Mouse (Mus musculus) frontal cortex, postnatal 14 days (tissue): ENCODE data around the gene Chpf2.
A peak's percentile ranks its signal among the peaks of the same experiment; 100 is the strongest.

ENCODE experiments used
- DNase-seq, 2 experiments: peaks; one replicate each; pipeline ENCODE4 v3.0.0; 2022; ENCODE audit warnings: low spot score in 2 of 2

Chpf2 gene

DNA sequence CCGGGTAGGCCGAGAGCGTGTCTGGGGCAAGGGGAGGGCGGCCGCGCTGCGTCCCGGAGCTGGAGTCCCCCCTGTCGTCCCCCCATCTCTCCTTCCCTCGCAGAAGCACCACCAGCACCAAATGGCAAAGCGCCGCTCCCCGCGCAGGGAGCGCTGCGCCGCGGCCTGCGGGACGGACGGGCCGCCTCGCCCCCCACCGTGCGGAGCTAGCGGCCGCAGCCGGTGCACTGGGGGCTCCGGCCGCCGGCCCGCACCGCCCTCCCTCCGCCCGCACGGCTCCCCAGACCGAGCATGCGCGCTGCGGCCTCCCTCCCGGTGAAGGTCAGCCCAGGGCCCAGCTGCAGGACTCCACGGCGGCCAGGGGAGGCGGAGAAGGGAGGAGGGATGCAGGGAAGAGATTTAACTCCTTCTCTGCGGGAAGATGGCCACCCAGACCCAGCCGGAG is 18.1 kb downstream of the Chpf2 start:
- DNase-seq = no peak

- no peak for DNase-seq
Observed at GRCm38 (mm10) chr5:24605321-24605979, 18.9 kb downstream of the Chpf2 start.

GRCm38 (mm10) chr5:24605980-24606665 is 19.6 kb downstream of the Chpf2 start:
- DNase-seq = no peak

DNA sequence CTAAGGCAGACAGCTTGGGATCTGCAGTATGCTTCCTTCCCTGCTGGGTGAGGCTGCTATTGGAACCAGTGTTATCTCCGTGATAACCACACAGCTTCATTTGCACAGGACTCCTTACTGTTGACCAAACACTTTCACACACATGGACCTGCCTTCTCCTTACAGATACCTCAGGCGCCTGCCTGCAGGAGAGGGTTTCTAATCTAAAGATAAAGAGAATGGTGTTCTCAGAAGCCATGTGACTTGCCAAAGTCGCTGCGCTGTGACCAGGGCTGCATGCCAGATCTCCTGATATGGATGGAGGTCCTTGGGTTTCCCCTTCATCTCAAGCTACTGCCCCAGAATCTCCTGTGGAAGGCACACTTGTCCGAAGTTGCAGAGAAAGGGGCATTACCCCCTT is 22.8 kb downstream of the Chpf2 start:
- DNase-seq = no peak

- DNase-seq = no peak
Observed at GRCm38 (mm10) chr5:24611366-24612301, 25.1 kb downstream of the Chpf2 start.

DNA sequence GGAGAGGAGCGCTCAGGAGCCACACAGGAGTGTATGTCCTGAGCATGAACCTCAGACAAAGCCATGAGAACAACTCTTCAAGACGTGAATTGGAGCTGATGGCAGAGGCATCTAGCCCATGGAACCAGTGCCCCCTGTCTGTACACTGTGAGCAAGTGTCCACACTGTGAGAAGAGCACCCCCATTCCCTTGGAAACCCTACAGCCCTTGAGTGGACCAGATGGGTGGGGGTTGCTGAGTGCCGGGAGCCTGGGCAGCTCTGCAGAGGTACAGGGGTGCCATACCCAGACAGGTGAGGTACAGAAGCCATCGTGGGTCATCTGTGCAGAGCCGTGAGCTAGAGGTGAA is 25.7 kb downstream of the Chpf2 start:
- DNase-seq = no peak

DNA sequence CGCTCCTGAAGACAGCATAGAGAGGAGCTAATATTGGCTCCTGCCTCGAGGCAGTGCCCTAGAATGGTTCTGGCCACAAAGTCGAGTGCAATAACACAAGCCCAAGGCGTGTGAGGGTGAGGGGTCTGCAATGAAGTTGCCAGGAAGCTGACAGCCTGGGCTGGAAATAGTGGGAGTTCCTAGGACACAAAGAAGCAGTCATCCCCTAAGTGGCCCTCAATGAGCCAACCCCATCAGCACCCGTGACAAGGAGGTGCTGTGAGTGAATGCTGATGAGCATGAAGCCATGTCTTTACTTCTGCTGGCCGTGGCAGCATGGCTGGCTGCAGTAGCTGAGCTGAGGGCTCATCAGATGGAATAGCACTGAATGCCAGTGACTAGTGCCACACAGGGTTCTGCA is 28.6 kb downstream of the Chpf2 start:
- DNase-seq = no peak

DNA sequence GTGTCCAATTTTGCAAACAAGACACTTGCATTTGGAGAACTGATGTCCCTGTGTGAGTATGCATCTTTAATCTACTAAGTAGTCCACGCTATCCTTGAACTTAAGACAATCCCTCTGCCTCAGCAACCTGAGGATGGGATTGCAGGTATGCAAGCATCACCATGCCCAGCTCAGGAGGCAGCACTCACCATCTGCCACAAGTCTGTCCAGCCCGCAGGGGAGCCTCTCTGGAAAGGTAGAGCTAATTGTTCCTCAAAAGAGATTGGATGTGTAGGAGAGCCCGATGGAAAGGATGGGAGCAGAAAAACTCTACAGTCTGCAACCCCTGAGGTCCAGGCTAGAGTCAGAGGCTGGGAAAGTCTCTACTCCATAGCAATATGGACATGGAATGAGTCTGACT is 32.4 kb downstream of the Chpf2 start:
- DNase-seq = no peak

GRCm38 (mm10) chr5:24620116-24620515 is 33.6 kb downstream of the Chpf2 start:
- DNase-seq = no peak

DNA sequence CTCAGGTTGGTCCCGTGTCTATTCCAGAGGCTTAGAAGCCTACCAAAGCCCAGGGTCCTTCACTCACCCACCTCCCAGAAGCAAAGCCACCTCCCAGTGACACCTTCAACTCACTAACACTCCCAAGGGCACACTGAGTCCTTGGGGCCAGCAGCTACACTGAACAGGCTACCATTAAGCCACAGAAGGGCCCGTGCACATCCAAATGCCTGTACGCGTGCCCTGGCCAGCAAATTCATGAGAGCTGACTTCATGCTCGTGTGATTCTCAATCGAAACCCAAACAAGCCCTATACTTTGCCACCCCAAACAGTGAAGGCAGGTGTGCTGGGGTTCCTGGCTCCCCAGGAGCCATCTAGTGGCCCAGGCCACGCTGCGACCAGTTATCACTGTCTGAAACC is 34.1 kb downstream of the Chpf2 start:
- no peak for DNase-seq

- DNase-seq = no peak
Observed at GRCm38 (mm10) chr5:24622386-24623040, 36.0 kb downstream of the Chpf2 start.

GRCm38 (mm10) chr5:24623041-24623985 is 36.8 kb downstream of the Chpf2 start:
- DNase-seq = no peak

DNA sequence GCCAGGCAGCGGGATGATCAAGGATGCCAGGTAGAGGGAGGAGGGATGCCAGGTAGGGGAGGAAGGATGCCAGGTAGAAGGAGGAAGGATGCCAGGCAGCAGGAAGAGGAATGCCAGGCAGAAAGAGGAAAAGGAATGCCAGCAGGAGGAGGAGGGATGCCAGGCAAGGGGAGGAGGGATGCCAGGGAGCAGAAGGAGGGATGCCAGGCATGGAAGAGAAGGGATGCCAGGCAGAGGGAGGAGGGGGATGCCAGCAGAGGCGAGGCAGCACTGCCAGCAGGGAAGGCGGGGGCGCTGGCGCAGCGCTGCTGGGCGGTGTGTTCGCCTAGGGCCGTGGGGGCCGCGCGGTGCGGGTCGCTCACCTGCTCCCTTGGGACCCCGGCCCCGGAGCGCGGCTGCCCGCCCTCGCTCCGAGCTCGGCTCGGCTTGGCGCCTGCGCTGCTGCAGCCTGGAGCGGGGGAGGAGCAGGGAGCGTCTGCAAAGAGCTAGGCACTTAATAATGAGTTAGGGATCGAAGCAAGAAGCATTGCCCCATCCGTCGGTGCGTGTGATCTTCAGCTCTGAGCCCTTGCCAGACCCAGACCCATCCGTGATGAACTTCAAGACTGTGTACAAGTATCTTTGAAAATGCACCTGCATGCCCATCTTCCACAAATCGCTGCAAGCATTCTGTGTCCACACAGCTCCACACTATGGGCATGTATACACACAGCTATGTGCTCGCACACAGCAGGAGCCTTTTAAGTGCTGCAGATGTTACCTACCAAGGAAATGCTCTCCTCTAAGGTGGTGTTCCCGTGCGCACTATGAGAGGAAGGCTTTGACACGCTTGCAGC is 37.7 kb downstream of the Chpf2 start, which contains the start of gene Smarcd3:
Smarcd3 (minus strand) TSS at position 426 of the 836 bp plus-strand sequence.
- DNase-seq = peak; percentile 62 to 67

DNA sequence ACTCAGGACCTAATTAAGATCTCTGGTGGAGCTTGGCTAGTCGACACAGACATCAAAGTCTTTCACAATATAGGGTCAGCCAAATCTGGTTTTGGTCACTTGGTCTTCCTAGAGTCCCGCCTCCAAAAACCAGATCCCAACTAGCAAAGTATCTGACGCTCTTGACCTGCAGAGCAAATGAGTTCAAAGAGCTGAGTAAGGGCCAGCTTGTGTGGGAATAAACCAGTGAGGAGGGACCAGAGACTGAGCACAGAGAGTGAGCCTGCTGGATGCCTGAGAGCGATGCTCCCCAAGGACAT is 38.2 kb downstream of the Chpf2 start:
- no peak for DNase-seq

GRCm38 (mm10) chr5:24629712-24630111 is 43.2 kb downstream of the Chpf2 start:
- DNase-seq = no peak

DNA sequence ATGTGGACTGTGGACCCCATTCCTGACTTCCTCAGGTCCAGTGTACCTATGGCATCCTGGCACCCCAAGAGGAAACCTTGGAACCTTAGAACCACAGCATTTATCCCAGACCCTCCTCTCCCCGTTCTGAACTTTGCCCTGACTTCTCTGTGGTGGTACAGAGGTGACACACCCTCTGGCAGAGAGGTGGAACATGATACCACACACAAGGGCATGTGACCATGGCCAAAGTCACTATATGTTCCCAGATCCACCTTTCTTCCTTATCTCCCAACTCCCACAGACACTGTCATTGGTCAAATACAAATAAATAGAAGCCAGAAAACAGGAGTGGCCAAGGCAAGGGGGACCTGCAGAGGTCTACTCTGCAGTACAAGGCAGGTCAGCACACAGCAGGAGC is 48.6 kb downstream of the Chpf2 start:
- DNase-seq = no peak

GRCm38 (mm10) chr5:24635526-24636141 is 49.1 kb downstream of the Chpf2 start:
- no peak for DNase-seq

- DNase-seq = no peak
Observed at GRCm38 (mm10) chr5:24636987-24637386, 50.4 kb downstream of the Chpf2 start.

- no peak for DNase-seq
Observed at GRCm38 (mm10) chr5:24638131-24638530, 51.6 kb downstream of the Chpf2 start.

- DNase-seq = no peak
Observed at GRCm38 (mm10) chr5:24639081-24639480, 52.5 kb downstream of the Chpf2 start.
